8 mouse cellular contexts compared by ENCODE assay signal in the genomic region with DNA sequence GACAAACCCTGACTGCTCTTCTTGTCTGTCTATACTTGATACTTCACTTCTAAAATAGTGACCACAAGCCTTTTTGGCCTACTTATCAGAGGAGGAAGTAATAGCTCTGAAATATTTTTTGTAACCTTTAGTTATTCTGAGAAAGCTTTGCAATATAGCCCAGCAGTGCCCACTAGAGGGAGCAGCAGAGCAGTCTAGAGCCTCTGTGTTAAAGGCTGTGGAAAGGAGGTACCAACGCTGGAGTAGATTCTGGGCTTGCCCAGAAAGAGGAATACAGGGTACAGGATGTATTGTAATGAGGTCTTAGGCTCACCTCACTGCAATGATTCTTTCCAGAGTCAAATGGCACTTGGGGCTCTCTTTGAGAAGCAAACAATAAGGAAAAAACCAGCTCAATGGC.
A peak's percentile ranks its signal among the peaks of the same experiment; 100 is the strongest.
DNase-seq lines count a peak whose midpoint lies in the region; ATAC-seq and TF ChIP-seq lines count a peak whose summit lies in the region.

No protein-coding gene starts in this region.

- peak; percentile 64 for TF ChIP-seq CTCF in kidney, adult 2 months (conservative IDR thresholded peaks at IDR 0.05; ENCODE audit: insufficient read depth, insufficient read length, low read depth, low read length)
- peak; percentile 88 for TF ChIP-seq CTCF in hindbrain, postnatal 0 days (IDR thresholded peaks at IDR 0.05; ENCODE audit: low read depth)

- H3K36me3 ChIP-seq in kidney, adult 2 months (ENCODE audit: control insufficient read depth, insufficient read depth, low read length) = no peaks in the 10 kb centered on the region
- H3K36me3 ChIP-seq in kidney, embryonic 15.5 days = no peaks in the 10 kb centered on the region
- no peaks in the 10 kb centered on the region for H3K36me3 ChIP-seq in hindbrain, postnatal 0 days (ENCODE audit: insufficient read depth, low read length)
- no peaks in the 10 kb centered on the region for H3K36me3 ChIP-seq in neural tube, embryonic 14.5 days (ENCODE audit: control insufficient read depth, insufficient read depth, low read length)

- no peak overlapping the region for H3K9ac ChIP-seq in kidney, embryonic 15.5 days
- no peak overlapping the region for H3K9ac ChIP-seq in hindbrain, postnatal 0 days (replicated peaks; ENCODE audit: low read length)
- no peak overlapping the region for H3K9ac ChIP-seq in neural tube, embryonic 14.5 days (replicated peaks; ENCODE audit: low read depth, low read length)

- H3K27ac ChIP-seq in kidney, adult 2 months (ENCODE audit: insufficient read depth, low read depth, low read length) = no peak overlapping the region
- H3K27ac ChIP-seq in kidney, embryonic 15.5 days = no peak overlapping the region
- no peak overlapping the region for H3K27ac ChIP-seq in hindbrain, postnatal 0 days
- peak overlapping the region; percentile 46; the same call in 1 of the 2 replicates for H3K27ac ChIP-seq in neural tube, embryonic 14.5 days (ENCODE audit: low read depth, low read length)

- TF ChIP-seq POLR2A in kidney, adult 2 months (IDR thresholded peaks at IDR 0.05; ENCODE audit: low read depth, low read length) = no peak

- no peak for ATAC-seq in kidney, embryonic 15.5 days (replicated peaks; ENCODE audit: low FRiP score)
- ATAC-seq in hindbrain, postnatal 0 days = peak; percentile 76
- peak; percentile 83 for ATAC-seq in neural tube, embryonic 14.5 days (ENCODE audit: low read depth)
- no peak for ATAC-seq in erythroid progenitor cell, adult 5-6 weeks (replicated peaks; ENCODE audit: low FRiP score, poor library complexity, severe bottlenecking)

- H3K27me3 ChIP-seq in kidney, adult 2 months (replicated peaks; ENCODE audit: control insufficient read depth, insufficient read depth, low read length) = no peaks in the 10 kb centered on the region
- no peaks in the 10 kb centered on the region for H3K27me3 ChIP-seq in kidney, embryonic 15.5 days
- H3K27me3 ChIP-seq in hindbrain, postnatal 0 days (ENCODE audit: insufficient read depth, low read length) = no peaks in the 10 kb centered on the region
- no peaks in the 10 kb centered on the region for H3K27me3 ChIP-seq in neural tube, embryonic 14.5 days (ENCODE audit: control insufficient read depth, insufficient read depth, low read length)

- H3K4me3 ChIP-seq in kidney, adult 2 months (ENCODE audit: insufficient read depth, low read depth, low read length) = no peak overlapping the region
- no peak overlapping the region for H3K4me3 ChIP-seq in kidney, embryonic 15.5 days (replicated peaks)
- H3K4me3 ChIP-seq in hindbrain, postnatal 0 days (ENCODE audit: low read length) = no peak overlapping the region
- no peak overlapping the region for H3K4me3 ChIP-seq in neural tube, embryonic 14.5 days (ENCODE audit: low read depth, low read length)

- H3K4me1 ChIP-seq in kidney, adult 2 months (ENCODE audit: control insufficient read depth, insufficient read depth, low read length) = no peaks in the 10 kb centered on the region
- peaks cover 20% of the 10 kb centered on the region for H3K4me1 ChIP-seq in kidney, embryonic 15.5 days
- 0 out of 2 replicates have a peak, but pooled peaks cover 3% of the 10 kb centered on the region for H3K4me1 ChIP-seq in hindbrain, postnatal 0 days (ENCODE audit: insufficient read depth, low read length)
- 0 out of 2 replicates have a peak, but pooled peaks cover 3% of the 10 kb centered on the region for H3K4me1 ChIP-seq in neural tube, embryonic 14.5 days (ENCODE audit: control insufficient read depth, insufficient read depth, low read length)

- WGBS in kidney, adult 2 months = 3% methylated on average over 1 of the region's 1 CpGs
- WGBS in kidney, embryonic 15.5 days = 15% methylated on average over 1 of the region's 1 CpGs
- WGBS in hindbrain, postnatal 0 days = 3% methylated on average over 1 of the region's 1 CpGs
- 7% methylated on average over 1 of the region's 1 CpGs for WGBS in neural tube, embryonic 14.5 days

- intact Hi-C loops in left cerebral cortex, postnatal 4 days (cut with DNase I) = no loop called here

- H3K9me3 ChIP-seq in kidney, embryonic 15.5 days (replicated peaks) = no peaks in the 10 kb centered on the region
- no peaks in the 10 kb centered on the region for H3K9me3 ChIP-seq in hindbrain, postnatal 0 days (ENCODE audit: low read length)
- no peaks in the 10 kb centered on the region for H3K9me3 ChIP-seq in neural tube, embryonic 14.5 days (ENCODE audit: control insufficient read depth, low read length)

- H3K4me2 ChIP-seq in kidney, embryonic 15.5 days = no peak overlapping the region
- H3K4me2 ChIP-seq in hindbrain, postnatal 0 days (ENCODE audit: low read depth, low read length) = no peak overlapping the region
- H3K4me2 ChIP-seq in neural tube, embryonic 14.5 days (ENCODE audit: low read depth, low read length) = no peak overlapping the region

- peak; percentile 47 for DNase-seq in kidney, adult 2 months
- peak; percentile 84 for DNase-seq in brain, adult 2 months (ENCODE audit: low read depth, low spot score)
- peak; percentile 3 for DNase-seq in fibroblast of lung, adult 2 months (ENCODE audit: low read depth)
- DNase-seq in hindbrain, postnatal 0 days (ENCODE audit: low spot score) = peak; percentile 91
- DNase-seq in left cerebral cortex, postnatal 4 days = peak; percentile 85

Comparison
In these comparisons a context has a peak if more than half of its experiments do, and no peak if none do; other contexts are left out.
1. DNase-seq: peak in every context shown above with its lines; median percentile 91 in hindbrain, postnatal 0 days; 85 in left cerebral cortex, postnatal 4 days; 84 in brain, adult 2 months; 47 in kidney, adult 2 months; 3 in fibroblast of lung, adult 2 months.
2. ATAC-seq: peak in hindbrain, postnatal 0 days (single experiment) and neural tube, embryonic 14.5 days (single experiment); none in kidney, embryonic 15.5 days (single experiment) and erythroid progenitor cell, adult 5-6 weeks (single experiment).